Mouse (Mus musculus): ENCODE results near the gene Spdye4c. TPM values are rescaled to one million over a fixed set of nuclear protein-coding genes. Genes with fewer than 3 reads are reported as not detected.
A peak's percentile ranks its signal among the peaks of the same experiment; 100 is the strongest.

The Spdye4c gene
- polyA plus RNA-seq, 1 experiment from 2014 or later, result not detected

DNA sequence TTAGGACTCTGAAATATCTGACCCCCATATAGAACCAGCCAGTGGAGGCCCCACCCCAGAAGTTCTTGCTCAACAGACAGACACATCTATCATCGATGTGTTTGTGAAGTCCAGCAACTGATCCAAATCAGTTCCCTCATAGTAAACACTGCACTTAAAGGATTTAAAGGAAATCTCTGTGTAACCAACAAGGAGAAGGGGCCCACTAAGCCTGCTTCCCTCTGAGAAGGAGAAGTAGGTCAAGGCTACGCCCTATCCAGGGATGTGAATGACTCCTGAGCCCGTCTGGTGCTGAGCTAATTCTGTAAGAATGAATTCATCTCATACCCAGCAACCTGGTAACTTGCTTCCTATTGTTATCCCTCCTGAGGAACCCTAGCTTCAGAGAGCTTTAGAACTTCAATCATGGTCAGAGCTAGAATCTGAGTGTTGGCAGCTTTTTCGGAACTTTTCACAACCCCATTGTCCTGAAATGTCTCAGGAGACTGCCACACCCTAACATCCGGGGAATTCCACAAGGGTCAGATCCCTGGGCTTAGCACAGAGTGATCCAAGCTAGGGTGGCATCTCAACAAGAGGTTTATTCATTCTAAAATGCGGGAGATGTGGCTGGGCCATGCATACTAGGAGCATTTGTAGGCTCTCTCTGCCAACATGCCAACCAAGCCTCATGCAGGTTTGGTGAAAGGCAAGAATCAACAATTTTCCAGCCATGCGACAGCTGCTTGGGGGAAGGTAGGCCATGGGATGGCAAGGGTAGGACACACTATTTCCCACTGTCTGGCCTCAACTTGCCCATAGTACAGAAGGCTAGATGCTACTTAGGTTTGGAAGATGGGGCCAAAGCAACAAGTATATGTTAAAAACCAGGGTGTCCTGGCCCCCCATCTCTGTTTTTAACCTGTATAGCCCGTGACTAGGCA lies 38.0 kb upstream of the Spdye4c start:
- ATAC-seq (ENCODE audit: low read depth), result no peak
- H3K4me2 ChIP-seq (ENCODE audit: low read depth, low read length), result no peak overlapping the region
- 81% methylated on average over 8 of the region's 8 CpGs for WGBS
- H3K27ac ChIP-seq (ENCODE audit: low read length), result peak overlapping the region; percentile 12
- H3K36me3 ChIP-seq (ENCODE audit: control insufficient read depth, insufficient read depth, low read length), result no peaks in the 10 kb centered on the region
- H3K9me3 ChIP-seq (ENCODE audit: control insufficient read depth, low read length), result no peaks in the 10 kb centered on the region
- H3K9ac ChIP-seq (ENCODE audit: low read length), result no peak overlapping the region
- H3K4me1 ChIP-seq (replicated peaks; ENCODE audit: control insufficient read depth, insufficient read depth, low read length), result peaks cover 20% of the 10 kb centered on the region
- H3K27me3 ChIP-seq (ENCODE audit: control insufficient read depth, insufficient read depth, low read depth, low read length), result no peaks in the 10 kb centered on the region
- no peak overlapping the region for H3K4me3 ChIP-seq (ENCODE audit: low read length)

DNA sequence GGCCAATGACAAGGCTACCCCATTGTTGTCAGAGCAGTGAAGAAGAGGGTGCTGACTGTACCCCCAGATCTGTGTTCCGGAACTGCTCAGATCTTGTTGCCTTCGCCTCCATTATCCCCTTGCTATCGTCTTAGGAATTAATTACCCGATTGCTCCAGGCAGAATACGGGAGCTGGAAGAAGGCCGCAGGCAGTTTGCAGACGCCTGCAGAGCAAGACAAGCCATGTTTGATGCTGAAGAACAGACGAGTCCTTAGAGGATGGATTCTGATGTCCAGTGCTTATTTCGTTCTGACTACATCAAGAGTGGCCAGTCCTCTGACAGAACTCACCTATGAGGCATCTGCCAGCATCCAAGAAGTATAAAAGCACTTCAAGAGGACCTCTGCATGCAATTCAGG lies 35.9 kb upstream of the Spdye4c start:
- 82% methylated on average over 9 of the region's 9 CpGs for WGBS
- H3K36me3 ChIP-seq (ENCODE audit: control insufficient read depth, insufficient read depth, low read length), result no peaks in the 10 kb centered on the region
- ATAC-seq (ENCODE audit: low read depth), result no peak

DNA sequence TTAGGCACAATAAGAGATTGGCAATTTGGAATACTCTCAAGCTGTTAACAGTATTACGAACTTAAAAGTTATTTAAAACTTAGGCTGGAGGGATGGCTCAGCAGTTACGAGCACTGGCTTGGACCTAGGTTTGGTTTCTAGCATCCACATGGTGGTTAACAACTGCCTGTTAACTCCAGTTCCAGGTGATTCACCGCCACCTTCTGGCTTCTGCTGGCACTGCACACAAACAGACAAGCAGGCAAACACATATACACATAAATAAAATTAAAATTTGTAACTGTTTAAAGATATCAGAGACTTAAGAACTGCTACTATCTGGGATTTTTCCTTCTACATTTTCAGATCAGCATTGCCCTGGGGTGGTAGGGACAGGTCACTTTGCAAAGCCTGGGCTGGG lies 26.8 kb upstream of the Spdye4c start:
- no peaks in the 10 kb centered on the region for H3K36me3 ChIP-seq (ENCODE audit: control insufficient read depth, insufficient read depth, low read length)
- 91% methylated on average over 3 of the region's 3 CpGs for WGBS
- ATAC-seq (ENCODE audit: low read depth), result no peak
- no peaks in the 10 kb centered on the region for H3K27me3 ChIP-seq (ENCODE audit: control insufficient read depth, insufficient read depth, low read depth, low read length)
- H3K9me3 ChIP-seq (ENCODE audit: control insufficient read depth, low read length), result no peaks in the 10 kb centered on the region
- H3K4me1 ChIP-seq (replicated peaks; ENCODE audit: control insufficient read depth, insufficient read depth, low read length), result peaks cover 14% of the 10 kb centered on the region; the same call in 1 of the 2 replicates
- no peak overlapping the region for H3K4me2 ChIP-seq (ENCODE audit: low read depth, low read length)
- H3K9ac ChIP-seq (ENCODE audit: low read length), result no peak overlapping the region
- H3K4me3 ChIP-seq (ENCODE audit: low read length), result no peak overlapping the region
- no peak overlapping the region for H3K27ac ChIP-seq (ENCODE audit: low read length)

More for the DNA sequence above, 35.9 kb upstream of the Spdye4c start:
- Histone ChIP-seq H3K9ac (ENCODE audit: low read length) (no peak overlapping the region), H3K27me3 (ENCODE audit: control insufficient read depth, insufficient read depth, low read depth, low read length) (no peaks in the 10 kb centered on the region), H3K4me2 (ENCODE audit: low read depth, low read length) (no peak overlapping the region), H3K9me3 (ENCODE audit: control insufficient read depth, low read length) (no peaks in the 10 kb centered on the region), H3K4me1 (replicated peaks; ENCODE audit: control insufficient read depth, insufficient read depth, low read length) (peaks cover 10% of the 10 kb centered on the region; the same call in 1 of the 2 replicates), H3K27ac (ENCODE audit: low read length) (no peak overlapping the region), H3K4me3 (ENCODE audit: low read length) (no peak overlapping the region)

DNA sequence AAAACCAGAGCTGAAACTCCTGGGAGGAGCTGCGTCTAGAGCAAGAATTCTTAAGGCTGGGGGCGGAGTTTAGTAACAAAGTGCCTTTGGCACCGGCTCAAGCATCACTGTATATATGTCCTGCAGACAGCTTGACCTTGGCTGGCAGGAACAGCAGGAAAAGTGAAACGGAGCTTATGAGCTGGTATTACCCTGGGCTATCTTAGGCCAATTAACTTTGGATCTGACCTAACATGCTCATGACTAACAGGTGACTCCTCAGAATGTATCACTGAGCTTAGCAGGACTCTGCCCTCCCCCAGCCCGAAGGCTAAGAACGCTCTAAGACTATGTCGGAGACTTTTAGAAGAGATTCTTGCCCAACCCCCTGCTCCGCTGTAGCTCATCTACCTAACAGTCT lies 25.1 kb upstream of the Spdye4c start:
- Histone ChIP-seq H3K27ac (ENCODE audit: low read length) (no peak overlapping the region), H3K4me3 (ENCODE audit: low read length) (no peak overlapping the region), H3K9ac (ENCODE audit: low read length) (no peak overlapping the region), H3K4me2 (ENCODE audit: low read depth, low read length) (no peak overlapping the region), H3K9me3 (ENCODE audit: control insufficient read depth, low read length) (no peaks in the 10 kb centered on the region), H3K36me3 (ENCODE audit: control insufficient read depth, insufficient read depth, low read length) (no peaks in the 10 kb centered on the region), H3K4me1 (replicated peaks; ENCODE audit: control insufficient read depth, insufficient read depth, low read length) (peaks cover 14% of the 10 kb centered on the region; the same call in 1 of the 2 replicates), H3K27me3 (ENCODE audit: control insufficient read depth, insufficient read depth, low read depth, low read length) (no peaks in the 10 kb centered on the region; the same call in 1 of the 2 replicates)
- peak; percentile 77 for ATAC-seq (ENCODE audit: low read depth)
- WGBS, result 27% methylated on average over 8 of the region's 8 CpGs

DNA sequence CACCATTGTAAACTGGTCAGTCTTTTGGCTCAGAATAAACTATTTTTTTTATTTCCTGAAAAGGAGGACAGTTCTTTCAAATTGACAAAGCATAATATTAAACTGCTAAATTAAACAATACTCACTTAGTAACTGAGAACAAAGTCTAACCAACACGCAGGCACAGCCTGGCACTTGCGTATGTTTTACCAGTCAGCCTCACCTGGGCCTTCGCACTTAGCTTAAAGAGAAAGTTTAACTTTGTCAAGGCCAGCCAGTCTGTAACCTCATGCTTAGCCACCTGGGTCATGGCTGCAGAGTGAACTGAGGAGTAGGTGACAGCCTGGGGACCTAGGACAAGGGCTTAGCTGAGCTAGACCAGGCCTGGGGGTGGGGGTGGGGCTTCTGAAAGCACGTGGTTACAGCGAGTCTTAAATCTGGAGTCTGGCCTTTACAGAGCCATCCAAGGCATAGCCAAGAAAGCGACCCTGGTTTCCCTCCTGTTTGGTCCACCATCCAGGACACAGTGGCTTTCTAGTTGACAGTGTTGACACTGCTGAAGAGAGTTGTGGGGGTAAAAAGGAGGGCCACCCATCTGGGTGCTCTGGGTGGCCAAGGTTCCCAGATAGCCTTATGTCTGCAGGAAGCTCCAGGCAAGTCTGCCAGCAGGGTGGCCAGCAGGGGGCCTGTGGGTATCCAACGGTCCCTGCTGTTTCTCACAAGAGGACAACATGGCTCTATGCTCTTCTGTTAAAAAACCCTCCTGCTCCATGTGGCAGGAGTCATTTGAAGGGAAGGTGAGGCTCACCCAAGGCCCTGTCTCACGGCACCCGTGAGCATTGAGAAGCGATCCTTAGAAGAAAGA lies 24.5 kb upstream of the Spdye4c start:
- Histone ChIP-seq H3K4me1 (replicated peaks; ENCODE audit: control insufficient read depth, insufficient read depth, low read length) (peaks cover 14% of the 10 kb centered on the region; the same call in 1 of the 2 replicates), H3K27me3 (ENCODE audit: control insufficient read depth, insufficient read depth, low read depth, low read length) (no peaks in the 10 kb centered on the region; the same call in 1 of the 2 replicates), H3K36me3 (ENCODE audit: control insufficient read depth, insufficient read depth, low read length) (no peaks in the 10 kb centered on the region), H3K4me3 (ENCODE audit: low read length) (no peak overlapping the region), H3K9ac (ENCODE audit: low read length) (no peak overlapping the region), H3K4me2 (ENCODE audit: low read depth, low read length) (no peak overlapping the region), H3K27ac (ENCODE audit: low read length) (no peak overlapping the region), H3K9me3 (ENCODE audit: control insufficient read depth, low read length) (no peaks in the 10 kb centered on the region)
- WGBS, result 60% methylated on average over 10 of the region's 10 CpGs
- peak; percentile 29; the same call in 1 of the 2 replicates for ATAC-seq (ENCODE audit: low read depth)

DNA sequence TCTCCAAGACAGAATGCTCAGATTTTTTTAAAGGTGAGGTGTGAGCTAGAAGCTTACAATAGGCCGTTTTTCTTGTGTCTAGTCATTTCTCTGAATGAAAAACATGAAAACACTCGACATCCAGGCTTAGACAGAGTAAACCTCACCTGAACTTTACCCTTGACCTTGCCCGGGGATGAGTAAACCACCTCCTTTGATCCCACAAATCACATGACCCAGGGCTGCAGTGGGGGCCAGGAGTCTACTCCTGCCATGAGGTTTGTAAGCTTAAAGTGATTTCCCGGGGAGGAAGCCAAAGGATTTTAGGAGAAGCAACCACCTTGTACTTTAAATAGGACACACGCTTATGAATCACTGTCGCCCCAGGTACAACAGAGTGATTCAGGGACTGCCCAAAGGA lies 23.0 kb upstream of the Spdye4c start:
- H3K4me1 ChIP-seq (replicated peaks; ENCODE audit: control insufficient read depth, insufficient read depth, low read length), result peaks cover 14% of the 10 kb centered on the region; the same call in 1 of the 2 replicates
- H3K27me3 ChIP-seq (ENCODE audit: control insufficient read depth, insufficient read depth, low read depth, low read length), result no peaks in the 10 kb centered on the region; the same call in 1 of the 2 replicates
- no peak for ATAC-seq (ENCODE audit: low read depth)
- 46% methylated on average over 6 of the region's 6 CpGs for WGBS
- H3K36me3 ChIP-seq (ENCODE audit: control insufficient read depth, insufficient read depth, low read length), result no peaks in the 10 kb centered on the region
- no peak overlapping the region for H3K27ac ChIP-seq (ENCODE audit: low read length)
- H3K4me3 ChIP-seq (ENCODE audit: low read length), result no peak overlapping the region
- no peaks in the 10 kb centered on the region for H3K9me3 ChIP-seq (ENCODE audit: control insufficient read depth, low read length)
- H3K9ac ChIP-seq (ENCODE audit: low read length), result no peak overlapping the region
- no peak overlapping the region for H3K4me2 ChIP-seq (ENCODE audit: low read depth, low read length)

DNA sequence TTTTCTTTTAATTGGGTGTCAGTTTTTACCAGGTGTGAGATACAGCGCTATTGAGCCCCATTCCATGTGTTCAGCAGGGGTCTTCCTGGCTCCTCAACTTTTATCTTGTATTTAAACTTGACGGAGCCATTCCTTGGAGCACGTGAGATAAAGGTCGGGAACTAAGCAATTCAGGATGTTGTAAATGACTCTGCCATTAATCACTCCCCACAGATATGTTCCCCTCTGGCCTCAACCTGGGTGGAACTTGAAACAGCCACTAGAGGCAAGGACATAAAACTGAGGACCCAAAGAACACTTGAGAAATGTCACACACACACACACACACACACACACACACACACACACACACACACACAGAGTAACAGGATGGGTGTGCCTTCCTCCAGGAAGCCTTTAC lies 22.5 kb upstream of the Spdye4c start:
- no peaks in the 10 kb centered on the region for H3K9me3 ChIP-seq (ENCODE audit: control insufficient read depth, low read length)
- peaks cover 14% of the 10 kb centered on the region; the same call in 1 of the 2 replicates for H3K4me1 ChIP-seq (replicated peaks; ENCODE audit: control insufficient read depth, insufficient read depth, low read length)
- H3K27ac ChIP-seq (ENCODE audit: low read length), result no peak overlapping the region
- H3K27me3 ChIP-seq (ENCODE audit: control insufficient read depth, insufficient read depth, low read depth, low read length), result no peaks in the 10 kb centered on the region; the same call in 1 of the 2 replicates
- WGBS, result 35% methylated on average over 4 of the region's 4 CpGs
- H3K36me3 ChIP-seq (ENCODE audit: control insufficient read depth, insufficient read depth, low read length), result no peaks in the 10 kb centered on the region
- no peak overlapping the region for H3K4me2 ChIP-seq (ENCODE audit: low read depth, low read length)
- no peak overlapping the region for H3K9ac ChIP-seq (ENCODE audit: low read length)
- no peak for ATAC-seq (ENCODE audit: low read depth)
- no peak overlapping the region for H3K4me3 ChIP-seq (ENCODE audit: low read length)

DNA sequence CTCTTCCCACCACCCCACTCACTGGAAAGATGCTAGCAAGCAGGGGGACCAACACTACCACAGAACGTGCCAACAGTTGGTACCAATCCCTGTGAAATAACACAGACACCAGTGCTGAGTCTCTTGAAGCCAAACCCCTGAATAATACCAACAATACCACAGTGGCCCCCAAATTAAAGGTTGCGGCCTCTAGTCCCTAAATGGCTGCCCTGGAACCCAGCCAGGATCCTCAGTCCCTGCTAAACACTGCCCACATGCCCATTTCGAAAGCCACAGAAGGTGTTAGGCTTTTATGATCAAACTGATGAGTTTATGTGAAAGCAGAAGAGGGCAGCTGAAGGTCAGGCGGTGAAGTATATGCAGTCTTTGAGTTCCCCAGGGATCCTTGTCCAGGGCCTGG lies 20.0 kb upstream of the Spdye4c start:
- Histone ChIP-seq H3K4me3 (ENCODE audit: low read length) (no peak overlapping the region), H3K9me3 (ENCODE audit: control insufficient read depth, low read length) (no peaks in the 10 kb centered on the region), H3K4me2 (ENCODE audit: low read depth, low read length) (no peak overlapping the region), H3K4me1 (replicated peaks; ENCODE audit: control insufficient read depth, insufficient read depth, low read length) (peaks cover 5% of the 10 kb centered on the region; the same call in 1 of the 2 replicates), H3K27ac (ENCODE audit: low read length) (no peak overlapping the region), H3K36me3 (ENCODE audit: control insufficient read depth, insufficient read depth, low read length) (no peaks in the 10 kb centered on the region), H3K9ac (ENCODE audit: low read length) (no peak overlapping the region), H3K27me3 (ENCODE audit: control insufficient read depth, insufficient read depth, low read depth, low read length) (no peaks in the 10 kb centered on the region; the same call in 1 of the 2 replicates)
- 71% methylated on average over 4 of the region's 4 CpGs for WGBS
- no peak for ATAC-seq (ENCODE audit: low read depth)
